Mouse (Mus musculus): ENCODE data around the gene Ifitm10. TPM values are rescaled to one million over a fixed set of nuclear protein-coding genes. Genes with fewer than 3 reads are reported as not detected.
"Not testable (repeated sequence)": the region's sequence is repeated elsewhere in the genome, so short reads cannot be mapped to it uniquely, and the experiment has no call there.

Gene Ifitm10
- polyA plus RNA-seq, 1 experiment from 2014 or later = 2.5 TPM

DNA sequence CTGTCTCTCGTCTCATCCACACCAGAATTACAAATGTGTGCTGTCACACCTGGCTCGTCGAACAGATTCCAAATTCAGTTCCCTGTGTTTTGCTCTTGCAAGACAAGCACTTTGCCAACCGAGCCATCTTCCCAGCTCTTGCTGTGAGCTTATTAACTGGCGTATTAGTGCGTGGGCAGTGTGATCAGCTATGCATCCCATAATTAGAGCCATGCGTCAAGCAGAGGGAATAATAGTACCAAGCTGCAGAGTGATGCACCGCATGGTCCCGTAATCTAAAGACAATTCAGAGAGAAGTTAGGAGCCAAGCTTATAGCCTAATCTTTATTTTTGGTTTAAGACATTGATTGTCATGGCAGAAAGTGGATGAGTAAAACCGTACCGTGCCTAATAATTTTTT lies 54.4 kb downstream of the Ifitm10 start:
- H3K27me3 ChIP-seq (ENCODE audit: insufficient read depth, low read length) = no peaks in the 10 kb centered on the region
- no peaks in the 10 kb centered on the region for H3K36me3 ChIP-seq (ENCODE audit: insufficient read depth, low read length)
- peaks cover 15% of the 10 kb centered on the region for H3K4me1 ChIP-seq (ENCODE audit: insufficient read depth, low read length)
- WGBS = 86% methylated on average over 11 of the region's 11 CpGs
- no peak overlapping the region for H3K27ac ChIP-seq (ENCODE audit: low read length)
- ATAC-seq (ENCODE audit: low FRiP score, low TSS enrichment) = no peak
- H3K9me3 ChIP-seq (ENCODE audit: low read length) = no peaks in the 10 kb centered on the region
- no peak overlapping the region for H3K4me2 ChIP-seq (replicated peaks; ENCODE audit: low read depth, low read length)
- no peak overlapping the region for H3K9ac ChIP-seq (replicated peaks; ENCODE audit: low read length)
- no peak overlapping the region for H3K4me3 ChIP-seq (ENCODE audit: low read length)

DNA sequence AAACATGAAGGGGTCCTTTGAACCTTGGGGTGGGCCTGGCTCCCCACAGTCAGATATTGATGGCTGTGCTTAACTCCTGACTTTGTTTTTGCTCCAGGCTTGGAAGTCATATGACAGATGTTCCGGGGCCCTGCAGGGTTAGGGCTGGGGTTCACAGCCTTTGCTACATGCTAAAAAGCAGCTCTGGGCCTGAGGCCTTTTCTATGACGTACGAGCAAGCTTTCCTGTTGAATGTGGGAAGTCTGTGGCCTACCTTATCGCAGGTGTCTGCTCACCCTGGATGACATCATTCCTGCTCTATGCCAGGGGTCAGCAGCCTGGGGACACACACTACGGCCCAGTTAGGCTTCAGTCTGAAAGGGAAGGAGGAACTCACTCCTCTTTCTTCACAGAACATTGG lies 56.3 kb downstream of the Ifitm10 start:
- 73% methylated on average over 5 of the region's 5 CpGs for WGBS
- H3K9me3 ChIP-seq (ENCODE audit: low read length) = no peaks in the 10 kb centered on the region

DNA sequence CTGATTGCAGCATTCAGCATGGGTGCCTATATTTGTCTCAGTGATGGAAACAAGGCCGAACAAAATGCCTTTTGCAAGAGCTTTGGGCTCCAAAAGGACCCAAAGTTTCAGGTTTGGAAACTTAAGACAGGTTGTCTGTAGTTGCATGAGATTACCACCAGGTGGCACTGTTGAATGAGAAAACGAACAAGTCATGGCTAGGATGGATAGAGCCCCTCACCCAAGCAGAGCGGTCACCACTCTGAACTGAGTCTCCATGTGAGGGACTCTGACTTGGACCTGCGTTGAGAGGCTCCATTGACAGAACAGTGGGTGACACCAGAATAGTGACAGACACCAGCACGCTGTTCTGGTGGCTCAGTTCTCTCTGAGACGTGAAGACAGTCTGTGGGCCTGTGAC lies 57.0 kb downstream of the Ifitm10 start:
- H3K27ac ChIP-seq (ENCODE audit: low read length) = no peak overlapping the region
- no peak overlapping the region for H3K4me2 ChIP-seq (replicated peaks; ENCODE audit: low read depth, low read length)
- no peaks in the 10 kb centered on the region for H3K36me3 ChIP-seq (ENCODE audit: insufficient read depth, low read length)
- ATAC-seq (ENCODE audit: low FRiP score, low TSS enrichment) = peak; percentile 77; the same call in 1 of the 2 replicates
- H3K27me3 ChIP-seq (ENCODE audit: insufficient read depth, low read length) = no peaks in the 10 kb centered on the region
- H3K4me3 ChIP-seq (ENCODE audit: low read length) = no peak overlapping the region
- no peaks in the 10 kb centered on the region for H3K9me3 ChIP-seq (ENCODE audit: low read length)
- H3K4me1 ChIP-seq (ENCODE audit: insufficient read depth, low read length) = peaks cover 15% of the 10 kb centered on the region
- H3K9ac ChIP-seq (replicated peaks; ENCODE audit: low read length) = no peak overlapping the region
- 30% methylated on average over 6 of the region's 6 CpGs for WGBS

More for the DNA sequence above, 56.3 kb downstream of the Ifitm10 start:
- Histone ChIP-seq H3K27ac (ENCODE audit: low read length) (no peak overlapping the region), H3K27me3 (ENCODE audit: insufficient read depth, low read length) (no peaks in the 10 kb centered on the region), H3K36me3 (ENCODE audit: insufficient read depth, low read length) (no peaks in the 10 kb centered on the region), H3K4me3 (ENCODE audit: low read length) (no peak overlapping the region), H3K4me2 (replicated peaks; ENCODE audit: low read depth, low read length) (no peak overlapping the region), H3K4me1 (ENCODE audit: insufficient read depth, low read length) (peaks cover 15% of the 10 kb centered on the region), H3K9ac (replicated peaks; ENCODE audit: low read length) (no peak overlapping the region)
- ATAC-seq (ENCODE audit: low FRiP score, low TSS enrichment) = no peak

DNA sequence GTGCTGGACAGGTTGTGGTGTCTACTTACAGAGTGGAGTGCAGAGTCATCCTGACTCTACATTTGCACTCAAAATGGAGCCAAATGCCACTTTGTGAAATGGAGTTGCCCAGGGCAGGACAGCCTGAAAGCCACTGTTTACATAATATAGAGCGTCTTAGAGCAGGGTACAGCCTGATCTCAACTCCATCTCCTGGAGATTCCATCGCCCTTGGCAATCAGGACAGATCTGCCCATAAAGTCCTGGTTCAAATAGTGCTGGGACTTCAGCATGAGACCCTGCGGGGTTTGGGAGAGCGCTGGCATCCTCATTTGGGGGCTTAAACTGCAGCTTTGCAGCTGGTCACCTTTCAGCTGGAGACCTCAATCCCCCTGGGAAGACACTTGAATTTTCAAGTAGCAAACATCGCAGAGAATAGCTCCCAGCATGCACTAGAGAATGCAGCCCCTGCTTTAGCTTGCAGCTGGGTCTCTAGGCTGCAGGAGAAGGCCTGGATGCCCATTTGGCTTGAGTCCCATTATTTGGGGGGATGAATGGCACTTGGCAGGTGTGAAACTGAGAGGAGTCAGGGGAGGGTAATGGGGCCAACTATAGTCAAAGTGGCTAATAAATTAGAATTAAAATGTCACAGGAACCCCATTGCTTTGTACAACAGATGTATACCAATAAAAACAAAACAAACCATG lies 58.8 kb downstream of the Ifitm10 start:
- no peak overlapping the region for H3K4me2 ChIP-seq (replicated peaks; ENCODE audit: low read depth, low read length)
- no peak overlapping the region for H3K4me3 ChIP-seq (ENCODE audit: low read length)
- no peaks in the 10 kb centered on the region for H3K27me3 ChIP-seq (ENCODE audit: insufficient read depth, low read length)
- no peak overlapping the region for H3K27ac ChIP-seq (ENCODE audit: low read length)
- WGBS = 52% methylated on average over 5 of the region's 5 CpGs
- ATAC-seq (ENCODE audit: low FRiP score, low TSS enrichment) = no peak
- H3K9ac ChIP-seq (replicated peaks; ENCODE audit: low read length) = no peak overlapping the region
- H3K36me3 ChIP-seq (ENCODE audit: insufficient read depth, low read length) = no peaks in the 10 kb centered on the region
- H3K9me3 ChIP-seq (ENCODE audit: low read length) = no peaks in the 10 kb centered on the region
- no peaks in the 10 kb centered on the region for H3K4me1 ChIP-seq (ENCODE audit: insufficient read depth, low read length)

DNA sequence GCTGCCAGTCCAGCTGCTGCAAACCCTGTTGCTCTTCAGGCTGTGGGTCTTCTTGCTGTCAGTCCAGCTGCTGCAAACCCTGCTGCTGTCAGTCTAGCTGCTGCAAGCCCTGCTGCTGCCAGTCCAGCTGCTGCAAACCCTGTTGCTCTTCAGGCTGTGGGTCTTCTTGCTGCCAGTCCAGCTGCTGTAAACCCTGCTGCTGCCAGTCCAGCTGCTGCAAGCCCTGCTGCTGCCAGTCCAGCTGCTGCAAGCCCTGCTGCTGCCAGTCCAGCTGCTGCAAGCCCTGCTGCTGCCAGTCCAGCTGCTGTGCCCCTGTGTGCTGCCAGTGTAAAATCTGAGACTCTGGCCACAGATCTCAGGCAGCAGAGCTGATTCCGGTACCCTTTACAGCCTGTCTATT lies 69.6 kb downstream of the Ifitm10 start:
- 87% methylated on average over 1 of the region's 1 CpGs for WGBS
- H3K4me2 ChIP-seq (replicated peaks; ENCODE audit: low read depth, low read length); H3K9ac ChIP-seq (replicated peaks; ENCODE audit: low read length); H3K4me3 ChIP-seq (ENCODE audit: low read length); H3K36me3 ChIP-seq (ENCODE audit: insufficient read depth, low read length); H3K4me1 ChIP-seq (ENCODE audit: insufficient read depth, low read length); H3K9me3 ChIP-seq (ENCODE audit: low read length); ATAC-seq (ENCODE audit: low FRiP score, low TSS enrichment); H3K27ac ChIP-seq (ENCODE audit: low read length); H3K27me3 ChIP-seq (ENCODE audit: insufficient read depth, low read length): not testable (repeated sequence)

DNA sequence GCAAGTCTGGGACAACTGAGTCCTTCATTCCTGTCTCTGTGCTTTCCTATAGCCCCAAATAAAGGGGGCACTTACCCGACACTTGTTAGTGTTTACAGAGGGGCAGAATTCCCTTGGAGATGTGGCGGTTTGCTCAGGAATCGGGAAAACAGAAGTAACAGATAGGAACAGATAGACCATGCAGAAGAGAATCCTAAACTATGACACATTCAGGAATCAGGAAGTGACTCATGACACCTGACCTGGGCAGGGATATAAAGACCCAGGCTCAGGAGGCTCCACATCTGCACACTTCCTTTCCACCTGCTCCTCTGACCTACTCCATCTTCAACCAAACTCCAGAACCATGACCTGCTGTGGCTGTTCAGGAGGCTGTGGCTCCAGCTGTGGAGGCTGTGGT lies 70.3 kb downstream of the Ifitm10 start, which contains the start of gene Krtap5-4:
TSS of gene Krtap5-4 (plus strand) at position 301 of the 400 bp plus-strand sequence.
- ATAC-seq (ENCODE audit: low FRiP score, low TSS enrichment) = no peak
- Histone ChIP-seq H3K4me3 (ENCODE audit: low read length) (no peak within 1 kb of the TSS), H3K9me3 (ENCODE audit: low read length) (no peaks in the 10 kb centered on the region), H3K9ac (replicated peaks; ENCODE audit: low read length) (no peak within 1 kb of the TSS), H3K4me2 (replicated peaks; ENCODE audit: low read depth, low read length) (no peak within 1 kb of the TSS), H3K27ac (ENCODE audit: low read length) (no peak within 1 kb of the TSS), H3K4me1 (ENCODE audit: insufficient read depth, low read length) (no peaks in the 10 kb centered on the region), H3K36me3 (ENCODE audit: insufficient read depth, low read length) (no peaks in the 10 kb centered on the region), H3K27me3 (ENCODE audit: insufficient read depth, low read length) (no peaks in the 10 kb centered on the region)
- WGBS = 39% methylated on average over 3 of the region's 3 CpGs

DNA sequence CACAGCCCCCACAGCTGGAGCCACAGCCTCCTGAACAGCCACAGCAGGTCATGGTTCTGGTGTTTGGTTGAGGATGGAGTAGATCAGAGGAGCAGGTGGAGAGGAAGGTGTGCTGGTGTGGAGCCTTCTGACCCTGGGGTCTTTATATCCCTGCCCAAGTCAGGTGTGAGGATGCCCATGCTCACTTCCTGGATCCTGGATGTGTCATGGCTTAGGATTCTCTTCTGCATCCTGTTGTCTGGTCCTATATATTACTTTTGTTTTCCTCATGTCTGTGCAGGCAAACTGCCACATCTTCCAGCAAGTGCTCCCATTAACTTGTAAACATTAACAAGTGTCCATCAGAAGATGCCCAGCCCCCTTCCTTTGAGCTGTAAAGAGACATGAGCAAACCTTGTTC lies 76.5 kb downstream of the Ifitm10 start, which contains the start of gene Krtap5-1:
TSS of gene Krtap5-1 (minus strand) at position 101 of the 400 bp plus-strand sequence.
- not testable (repeated sequence) for H3K4me1 ChIP-seq (ENCODE audit: insufficient read depth, low read length); H3K4me3 ChIP-seq (ENCODE audit: low read length); ATAC-seq (ENCODE audit: low FRiP score, low TSS enrichment); H3K27me3 ChIP-seq (ENCODE audit: insufficient read depth, low read length); H3K9ac ChIP-seq (replicated peaks; ENCODE audit: low read length); H3K36me3 ChIP-seq (ENCODE audit: insufficient read depth, low read length); H3K9me3 ChIP-seq (ENCODE audit: low read length); H3K4me2 ChIP-seq (replicated peaks; ENCODE audit: low read depth, low read length); H3K27ac ChIP-seq (ENCODE audit: low read length)

DNA sequence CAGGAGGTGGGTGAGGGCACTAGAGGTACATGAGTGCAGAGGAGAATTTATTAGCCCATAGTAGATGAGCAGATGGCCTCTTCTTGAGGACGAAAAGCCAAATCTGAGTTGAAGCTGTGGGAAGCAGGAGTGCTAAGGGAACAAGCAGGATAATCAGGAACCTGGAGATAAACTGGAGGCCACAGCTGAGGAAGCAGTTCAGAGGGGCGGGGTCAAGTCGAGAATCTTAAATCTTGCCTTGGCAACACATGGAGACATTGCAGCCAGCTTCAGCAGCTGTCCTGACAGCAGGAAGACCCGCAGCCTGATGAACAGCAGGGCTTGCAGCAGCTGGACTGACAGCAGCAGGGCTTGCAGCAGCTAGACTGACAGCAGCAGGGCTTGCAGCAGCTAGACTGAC lies 77.4 kb downstream of the Ifitm10 start:
- H3K4me3 ChIP-seq (ENCODE audit: low read length); H3K9me3 ChIP-seq (ENCODE audit: low read length); H3K4me1 ChIP-seq (ENCODE audit: insufficient read depth, low read length); ATAC-seq (ENCODE audit: low FRiP score, low TSS enrichment); H3K9ac ChIP-seq (replicated peaks; ENCODE audit: low read length); H3K36me3 ChIP-seq (ENCODE audit: insufficient read depth, low read length); H3K27me3 ChIP-seq (ENCODE audit: insufficient read depth, low read length); H3K4me2 ChIP-seq (replicated peaks; ENCODE audit: low read depth, low read length); H3K27ac ChIP-seq (ENCODE audit: low read length): not testable (repeated sequence)
- 13% methylated on average over 4 of the region's 4 CpGs for WGBS

DNA sequence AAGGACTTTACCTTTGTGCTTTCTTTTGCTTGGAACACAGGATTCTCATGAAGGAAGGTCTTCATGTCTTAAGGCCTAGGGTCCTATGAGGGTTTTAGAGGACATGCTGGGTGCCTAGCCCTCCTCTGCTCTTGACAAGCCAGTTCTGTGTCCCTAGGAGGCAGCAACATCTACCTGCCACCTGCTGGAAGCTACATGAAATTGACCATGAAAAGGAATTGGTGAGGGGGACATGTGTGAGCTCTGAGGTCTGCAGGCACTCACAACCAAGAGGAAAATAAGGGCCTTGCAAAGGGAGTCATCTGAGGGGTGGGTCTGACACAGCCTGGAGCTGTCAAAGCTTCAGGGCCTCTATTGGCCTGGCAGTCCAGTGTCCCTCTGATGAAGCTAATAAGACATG lies 78.1 kb downstream of the Ifitm10 start:
- Histone ChIP-seq H3K27me3 (ENCODE audit: insufficient read depth, low read length) (no peaks in the 10 kb centered on the region), H3K9ac (replicated peaks; ENCODE audit: low read length) (no peak overlapping the region), H3K4me1 (ENCODE audit: insufficient read depth, low read length) (0 out of 2 replicates have a peak, but pooled peaks cover 4% of the 10 kb centered on the region), H3K27ac (ENCODE audit: low read length) (no peak overlapping the region), H3K4me2 (replicated peaks; ENCODE audit: low read depth, low read length) (no peak overlapping the region), H3K36me3 (ENCODE audit: insufficient read depth, low read length) (no peaks in the 10 kb centered on the region), H3K4me3 (ENCODE audit: low read length) (no peak overlapping the region), H3K9me3 (ENCODE audit: low read length) (no peaks in the 10 kb centered on the region)
- no peak for ATAC-seq (ENCODE audit: low FRiP score, low TSS enrichment)

DNA sequence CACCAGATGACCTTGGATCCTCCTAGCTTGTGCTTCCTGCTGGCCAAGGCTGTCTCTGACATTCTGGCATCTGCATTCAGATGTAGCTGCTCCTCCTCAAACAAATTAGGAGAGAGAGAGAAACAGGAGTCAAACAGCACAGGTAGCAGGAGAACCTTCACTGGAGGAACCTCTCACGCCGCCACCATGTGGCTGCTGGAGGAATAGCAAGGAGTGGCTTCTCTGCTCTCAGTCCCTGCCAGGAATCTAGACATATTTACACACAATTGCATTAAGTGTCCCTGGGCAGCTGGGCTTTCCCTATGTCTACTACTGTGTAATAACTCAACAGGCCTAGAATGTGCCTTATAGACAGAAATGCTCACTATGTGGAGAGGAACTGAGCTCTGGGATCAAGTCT lies 79.7 kb downstream of the Ifitm10 start:
- not testable (repeated sequence) for H3K36me3 ChIP-seq (ENCODE audit: insufficient read depth, low read length); H3K9me3 ChIP-seq (ENCODE audit: low read length); H3K4me2 ChIP-seq (replicated peaks; ENCODE audit: low read depth, low read length); H3K27me3 ChIP-seq (ENCODE audit: insufficient read depth, low read length); H3K4me1 ChIP-seq (ENCODE audit: insufficient read depth, low read length); H3K4me3 ChIP-seq (ENCODE audit: low read length); H3K27ac ChIP-seq (ENCODE audit: low read length); H3K9ac ChIP-seq (replicated peaks; ENCODE audit: low read length)
- WGBS = 3% methylated on average over 2 of the region's 2 CpGs
- peak; percentile 57; the same call in 1 of the 2 replicates for ATAC-seq (ENCODE audit: low FRiP score, low TSS enrichment)
